Mouse (Mus musculus): ENCODE data around the gene Spry1. TPM values are rescaled to one million over a fixed set of nuclear protein-coding genes. Genes with fewer than 3 reads are reported as not detected.

The Spry1 gene
- total and polyA plus RNA-seq, 3 experiments: not detected

GRCm38 (mm10) chr3:37668652-37669051 lies 28.9 kb downstream of the Spry1 start:
- H3K27ac ChIP-seq (ENCODE audit: insufficient read depth, low read depth): no peak overlapping the region
- no peaks in the 10 kb centered on the region for H3K27me3 ChIP-seq (replicated peaks)
- H3K79me2 ChIP-seq (replicated peaks; ENCODE audit: control insufficient read depth, extremely low read depth, insufficient read depth, poor library complexity, severe bottlenecking): no peaks in the 10 kb centered on the region
- H3K4me1 ChIP-seq (ENCODE audit: control insufficient read depth in 1 of 2, insufficient read depth in 2 of 2): peaks cover 0 to 17% of the 10 kb centered on the region in 2 experiments; a peak in 2 of 4 replicates
- dilution Hi-C loops (cut with MboI; ENCODE audit: extremely low pct_ligation_motif_present, extremely low pct_unique_long_range_greater_than_20kb, low sequenced_read_pairs): no loop called here
- in situ Hi-C loops (cut with MboI; ENCODE audit: low pct_ligation_motif_present, low pct_unique_long_range_greater_than_20kb, low sequenced_read_pairs): no loop called here
- H3K4me3 ChIP-seq (replicated peaks in 1 of 3; ENCODE audit: low read depth in 2 of 3, low read length in 2 of 3, poor library complexity in 1 of 3): no peak overlapping the region
- H3K9me3 ChIP-seq (replicated peaks; ENCODE audit: low read length): no peaks in the 10 kb centered on the region
- H3K4me2 ChIP-seq (ENCODE audit: insufficient read depth, low read depth, poor library complexity, severe bottlenecking): no peak overlapping the region
- TF ChIP-seq CTCF (conservative IDR thresholded peaks at IDR 0.05 in 1 of 2, IDR thresholded peaks at IDR 0.05 in 1 of 2; ENCODE audit: low read depth in 2 of 2, low read length in 2 of 2): no peak
- TF ChIP-seq TCF12 (IDR thresholded peaks at IDR 0.05; ENCODE audit: low read depth, low read length): no peak
- no peak for TF ChIP-seq CHD1 (IDR thresholded peaks at IDR 0.05; ENCODE audit: low read depth, low read length)
- no peak for TF ChIP-seq POLR2A (IDR thresholded peaks at IDR 0.05; ENCODE audit: low read depth, low read length)
- no peak for TF ChIP-seq MXI1 (IDR thresholded peaks at IDR 0.05; ENCODE audit: low read depth, low read length)
- no peak for TF ChIP-seq JUND (conservative IDR thresholded peaks at IDR 0.05; ENCODE audit: low read depth, low read length)
- TF ChIP-seq SIN3A (IDR thresholded peaks at IDR 0.05; ENCODE audit: low read length): no peak
- no peak for TF ChIP-seq MYC (IDR thresholded peaks at IDR 0.05; ENCODE audit: low read depth, low read length)
- no peak for TF ChIP-seq NELFE (IDR thresholded peaks at IDR 0.05; ENCODE audit: low read depth, low read length)
- TF ChIP-seq CHD2 (IDR thresholded peaks at IDR 0.05; ENCODE audit: low read length): no peak
- no peak for TF ChIP-seq HCFC1 (IDR thresholded peaks at IDR 0.05; ENCODE audit: low read depth, low read length)
- no peak for TF ChIP-seq USF2 (conservative IDR thresholded peaks at IDR 0.05; ENCODE audit: low read depth, low read length)
- TF ChIP-seq ZKSCAN1 (IDR thresholded peaks at IDR 0.05; ENCODE audit: borderline replicate concordance, low read depth, low read length): no peak
- TF ChIP-seq ZMIZ1 (IDR thresholded peaks at IDR 0.05; ENCODE audit: low read depth, low read length): no peak
- TF ChIP-seq E2F4 (IDR thresholded peaks at IDR 0.05; ENCODE audit: insufficient replicate concordance, low read depth, low read length): no peak
- no peak for TF ChIP-seq MAX (IDR thresholded peaks at IDR 0.05; ENCODE audit: low read length)
- no peak for TF ChIP-seq MAFK (IDR thresholded peaks at IDR 0.05; ENCODE audit: insufficient replicate concordance, low read length)
- H3K9ac ChIP-seq (ENCODE audit: insufficient read depth, low read depth): no peak overlapping the region
- DNase-seq (ENCODE audit: extremely low read depth): no peak
- H3K36me3 ChIP-seq (replicated peaks in 1 of 2; ENCODE audit: control insufficient read depth in 1 of 2, insufficient read depth in 1 of 2, low read length in 1 of 2): no peaks in the 10 kb centered on the region

- dilution Hi-C loops (cut with MboI; ENCODE audit: extremely low pct_ligation_motif_present, extremely low pct_unique_long_range_greater_than_20kb, low sequenced_read_pairs): no loop called here
- in situ Hi-C loops (cut with MboI; ENCODE audit: low pct_ligation_motif_present, low pct_unique_long_range_greater_than_20kb, low sequenced_read_pairs): no loop called here
- H3K4me3 ChIP-seq (replicated peaks in 1 of 3; ENCODE audit: low read depth in 2 of 3, low read length in 2 of 3, poor library complexity in 1 of 3): no peak overlapping the region
Observed at GRCm38 (mm10) chr3:37669100-37669499, 29.4 kb downstream of the Spry1 start.

More at GRCm38 (mm10) chr3:37669100-37669499, 29.4 kb downstream of the Spry1 start:
- no peaks in the 10 kb centered on the region for H3K27me3 ChIP-seq (replicated peaks)
- no peaks in the 10 kb centered on the region for H3K36me3 ChIP-seq (replicated peaks in 1 of 2; ENCODE audit: control insufficient read depth in 1 of 2, insufficient read depth in 1 of 2, low read length in 1 of 2)
- no peak for TF ChIP-seq MEF2A (IDR thresholded peaks at IDR 0.05; ENCODE audit: borderline replicate concordance, low read depth, low read length)
- H3K79me2 ChIP-seq (replicated peaks; ENCODE audit: control insufficient read depth, extremely low read depth, insufficient read depth, poor library complexity, severe bottlenecking): no peaks in the 10 kb centered on the region
- no peak overlapping the region for H3K4me2 ChIP-seq (ENCODE audit: insufficient read depth, low read depth, poor library complexity, severe bottlenecking)
- H3K9me3 ChIP-seq (replicated peaks; ENCODE audit: low read length): no peaks in the 10 kb centered on the region
- no peak for DNase-seq (ENCODE audit: extremely low read depth)
- H3K4me1 ChIP-seq (ENCODE audit: control insufficient read depth in 1 of 2, insufficient read depth in 2 of 2): peaks cover 0 to 21% of the 10 kb centered on the region in 2 experiments; a peak in 2 of 4 replicates
- no peak overlapping the region for H3K9ac ChIP-seq (ENCODE audit: insufficient read depth, low read depth)
- no peak overlapping the region for H3K27ac ChIP-seq (ENCODE audit: insufficient read depth, low read depth)

All from CH12.LX (cell line).